Mouse (Mus musculus) liver, embryonic 14.5 days (tissue): ENCODE measurements around the gene Exoc3l4.

ENCODE experiments used
- CTCF ChIP-seq: IDR thresholded peaks from 2 replicates; pipeline ENCODE4 v1.5.1; 2016; ENCODE audit warnings: antibody characterized with exemption, low read depth, control low read depth
- EP300 ChIP-seq: IDR thresholded peaks from 2 replicates; pipeline ENCODE4 v1.6.1; 2016; ENCODE audit warnings: antibody characterized with exemption, low read depth

- TF ChIP-seq CTCF (no peak), EP300 (no peak)
Measured at GRCm38 (mm10) chr12:111385883-111386641, 30.8 kb upstream of the Exoc3l4 start.
